Mouse (Mus musculus) hindbrain, embryonic 14.5 days (tissue): Measurements from ENCODE around the gene Ap3m1. TPM values are rescaled to one million over a fixed set of nuclear protein-coding genes. Genes with fewer than 3 reads are reported as not detected.
"Not testable (repeated sequence)": the region's sequence is repeated elsewhere in the genome, so short reads cannot be mapped to it uniquely, and the experiment has no call there.

Experiments
- ATAC-seq: fragments of 200-750 bp; cut with Nextera tagmentation; 2 replicates; pipeline ENCODE4 v1.8.0; 2017; ENCODE audit warnings: moderate number of reproducible peaks, mild to moderate bottlenecking, moderate TSS enrichment, moderate library complexity; ENCODE audit not compliant: low FRiP score
- DNase-seq: peaks from one replicate; pipeline ENCODE4 v3.0.0-alpha.2; 2015; ENCODE audit warnings: low spot score
- H3K27ac ChIP-seq: fragments of 300-500 bp; sonication (generic); 2 replicates; pipeline ENCODE4 v1.5.1; 2014; ENCODE audit warnings: mild to moderate bottlenecking, moderate library complexity
- H3K27me3 ChIP-seq: fragments of 300-500 bp; sonication (generic); 2 replicates; pipeline ENCODE4 v1.6.1; 2014; ENCODE audit warnings: mild to moderate bottlenecking, low read length, mixed read lengths; ENCODE audit not compliant: control insufficient read depth, insufficient read depth
- H3K36me3 ChIP-seq: fragments of 300-500 bp; sonication (generic); replicated peaks from 2 replicates; pipeline ENCODE4 v1.6.1; 2014; ENCODE audit not compliant: control insufficient read depth, insufficient read depth
- H3K4me1 ChIP-seq: fragments of 300-500 bp; sonication (generic); replicated peaks from 2 replicates; pipeline ENCODE4 v1.6.1; 2014; ENCODE audit warnings: antibody characterized with exemption, low read length, mixed read lengths; ENCODE audit not compliant: control insufficient read depth, insufficient read depth
- H3K4me2 ChIP-seq: fragments of 300-500 bp; sonication (generic); replicated peaks from 2 replicates; pipeline ENCODE4 v1.6.1; 2014; ENCODE audit warnings: mild to moderate bottlenecking, moderate library complexity
- H3K4me3 ChIP-seq: fragments of 300-500 bp; sonication (generic); replicated peaks from 2 replicates; pipeline ENCODE4 v1.5.1; 2014; ENCODE audit warnings: mild to moderate bottlenecking, low read length
- H3K9ac ChIP-seq: fragments of 300-500 bp; sonication (generic); 2 replicates; pipeline ENCODE4 v1.6.1; 2014
- H3K9me3 ChIP-seq: fragments of 300-500 bp; sonication (generic); 2 replicates; pipeline ENCODE4 v1.6.1; 2016; ENCODE audit warnings: low read length; ENCODE audit not compliant: control insufficient read depth
- WGBS: fragments of 180-500 bp; shearing (Covaris S2); extraction: QIAGEN DNeasy Blood & Tissue Kit; methylation state at CpG from one replicate; pipeline ENCODE4 v1.1.7; 2014; 5-methylcytosine and 5-hydroxymethylcytosine counted together
- polyA plus RNA-seq: library from polyadenylated mRNA; unstranded; fragments of >200 nt; fragmentation: Nextera tagmentation; extraction: Ambion mirVana; gene quantifications from 2 replicates; pipeline ENCODE4 v1.2.1, GENCODE M21; 2014

The Ap3m1 gene
- 94.5 and 101 TPM in 2 replicates for polyA plus RNA-seq

DNA sequence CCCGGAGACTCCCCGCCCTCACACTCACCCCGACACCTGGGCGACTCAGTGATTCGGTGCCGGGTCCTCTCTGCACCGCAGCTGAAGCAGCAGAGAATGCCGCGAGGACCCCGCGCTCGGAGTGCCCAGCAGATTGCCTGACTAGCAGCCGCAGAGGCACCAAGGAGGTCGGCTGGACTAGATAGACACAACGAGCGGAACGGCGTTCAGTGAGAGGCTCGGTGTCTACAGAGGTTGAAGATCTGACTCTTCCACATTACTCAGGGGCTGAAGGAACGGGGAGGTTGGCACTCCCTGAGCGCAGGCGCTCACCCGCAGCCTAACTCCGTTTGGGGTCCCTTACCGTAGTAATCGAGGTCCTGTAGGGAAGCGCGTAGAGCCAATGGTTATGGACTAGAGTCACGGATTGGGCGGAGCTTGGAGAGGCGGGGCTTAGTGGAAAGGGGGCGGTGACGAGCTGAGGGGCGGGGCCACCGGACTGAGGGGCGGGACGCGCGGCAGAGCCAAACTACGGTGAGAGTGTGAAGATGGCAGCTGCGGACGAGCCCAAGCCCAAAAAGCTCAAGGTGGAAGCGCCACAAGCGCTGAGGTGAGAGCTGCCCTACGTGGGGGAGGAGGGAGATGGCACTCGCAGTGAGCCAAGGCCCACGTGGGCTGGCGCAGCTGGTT lies at the start of gene Ap3m1, which contains the start of gene Adk:
Ap3m1 (minus strand) TSS at position 397 of the 669 bp plus-strand sequence.
Adk (plus strand) TSS at position 463 of the 669 bp plus-strand sequence.
- peaks cover 12% of the 10 kb centered on the region for H3K4me1 ChIP-seq
- peak; percentile 98 for ATAC-seq
- H3K4me3 ChIP-seq = peak within 1 kb of the TSS; percentile 81
- no peaks in the 10 kb centered on the region for H3K36me3 ChIP-seq
- H3K4me2 ChIP-seq = peak within 1 kb of the TSS; percentile 95
- no peaks in the 10 kb centered on the region for H3K9me3 ChIP-seq
- peak; percentile 92 for DNase-seq
- WGBS = under 1% methylated on average over 48 of the region's 48 CpGs
- peak within 1 kb of the TSS; percentile 77 for H3K9ac ChIP-seq
- H3K27me3 ChIP-seq = no peaks in the 10 kb centered on the region
- peak within 1 kb of the TSS; percentile 93 for H3K27ac ChIP-seq

DNA sequence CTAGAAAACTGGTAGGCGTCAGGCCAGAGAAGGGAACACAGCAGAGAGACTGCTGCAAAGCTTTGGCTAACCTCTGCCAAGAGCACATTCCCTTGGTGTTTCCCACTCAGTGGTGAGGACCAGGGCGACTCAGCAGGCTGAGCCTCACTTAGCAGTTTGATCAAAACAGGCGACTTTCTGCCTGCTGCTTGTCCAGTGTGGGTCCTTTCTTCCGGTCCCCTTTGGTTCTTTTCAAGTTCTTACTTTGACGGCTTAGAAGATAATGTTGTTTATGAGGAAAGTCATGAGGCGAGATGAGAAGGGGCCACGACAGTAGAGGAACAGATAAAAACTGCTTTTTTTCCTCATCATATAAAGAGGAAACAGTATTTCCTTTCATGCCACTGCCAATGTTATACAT lies 49.3 kb upstream of the Ap3m1 start:
- DNase-seq = no peak
- H3K4me2 ChIP-seq = no peak overlapping the region
- H3K9ac ChIP-seq = no peak overlapping the region
- 69% methylated on average over 7 of the region's 7 CpGs for WGBS
- no peaks in the 10 kb centered on the region for H3K36me3 ChIP-seq
- H3K4me3 ChIP-seq = no peak overlapping the region
- H3K27me3 ChIP-seq = no peaks in the 10 kb centered on the region
- no peaks in the 10 kb centered on the region for H3K4me1 ChIP-seq
- H3K27ac ChIP-seq = no peak overlapping the region
- H3K9me3 ChIP-seq = no peaks in the 10 kb centered on the region
- ATAC-seq = no peak

DNA sequence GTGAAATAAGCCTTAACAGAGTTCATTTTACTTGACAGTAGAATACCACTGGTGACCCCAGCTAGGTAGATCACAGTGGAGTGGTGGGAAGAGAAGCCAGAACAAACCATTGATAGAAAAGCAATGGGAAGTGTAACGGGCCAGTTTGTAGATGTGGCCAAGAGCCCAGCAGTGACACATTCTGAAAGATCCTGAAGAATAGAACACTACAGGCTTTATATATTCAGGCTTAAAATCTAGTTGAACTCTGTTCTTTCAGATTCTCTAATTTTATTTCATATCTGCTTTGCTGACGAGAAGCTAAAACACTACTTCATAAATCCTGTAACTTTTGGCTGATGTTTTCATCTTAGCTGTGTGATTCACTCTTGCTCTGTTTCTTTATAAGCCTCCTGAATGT lies 48.6 kb upstream of the Ap3m1 start:
- Histone ChIP-seq H3K4me3 (no peak overlapping the region), H3K27me3 (no peaks in the 10 kb centered on the region), H3K4me2 (no peak overlapping the region), H3K9me3 (no peaks in the 10 kb centered on the region), H3K9ac (no peak overlapping the region), H3K4me1 (no peaks in the 10 kb centered on the region), H3K27ac (no peak overlapping the region), H3K36me3 (no peaks in the 10 kb centered on the region)
- ATAC-seq = no peak
- DNase-seq = no peak
- 84% methylated on average over 2 of the region's 2 CpGs for WGBS

DNA sequence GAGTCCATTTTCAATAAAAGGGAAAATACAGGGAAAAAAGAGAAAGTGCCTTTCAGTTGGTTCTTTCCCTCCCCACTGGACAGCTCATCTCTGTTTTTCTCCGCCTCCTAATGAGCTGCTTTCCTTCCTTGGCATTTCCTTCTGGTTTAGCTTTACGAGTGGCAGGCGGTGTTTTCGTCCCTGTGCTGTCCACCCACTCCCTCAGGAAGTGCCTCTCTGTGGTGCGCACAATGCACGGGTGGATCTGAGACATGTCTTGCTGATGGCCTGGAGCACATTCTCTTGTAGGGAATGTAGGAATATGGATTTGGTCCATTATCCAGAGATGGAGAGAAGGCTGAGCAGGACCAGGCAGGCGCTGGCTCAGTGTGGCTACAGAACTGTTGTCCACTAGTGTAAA lies 47.1 kb upstream of the Ap3m1 start:
- no peak for ATAC-seq
- no peak overlapping the region for H3K4me3 ChIP-seq
- DNase-seq = no peak
- WGBS = 89% methylated on average over 7 of the region's 7 CpGs
- H3K27ac ChIP-seq = no peak overlapping the region
- no peaks in the 10 kb centered on the region for H3K27me3 ChIP-seq
- no peaks in the 10 kb centered on the region for H3K9me3 ChIP-seq
- H3K4me2 ChIP-seq = no peak overlapping the region
- no peak overlapping the region for H3K9ac ChIP-seq
- no peaks in the 10 kb centered on the region for H3K4me1 ChIP-seq
- H3K36me3 ChIP-seq = no peaks in the 10 kb centered on the region

DNA sequence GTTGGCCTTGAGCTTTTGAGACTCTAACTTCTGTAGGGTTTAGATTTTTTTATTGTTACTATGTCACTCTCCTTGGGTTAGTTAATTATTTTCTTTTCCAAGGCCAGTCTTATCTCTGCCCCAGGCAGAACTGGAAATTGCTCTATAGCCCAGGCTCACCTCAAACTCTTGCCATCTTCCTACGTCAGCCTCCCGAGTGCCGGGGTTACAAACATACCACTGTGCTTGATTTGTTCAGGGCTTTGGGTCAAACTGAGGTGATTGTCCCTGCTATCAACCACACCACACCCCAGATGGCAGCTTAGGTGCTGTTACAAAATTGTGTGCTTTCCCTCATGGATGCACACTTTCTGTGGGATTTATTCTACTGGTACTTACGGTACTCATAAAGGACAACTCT lies 44.4 kb upstream of the Ap3m1 start:
- Histone ChIP-seq H3K27me3 (no peaks in the 10 kb centered on the region), H3K27ac (no peak overlapping the region), H3K9ac (no peak overlapping the region), H3K4me1 (no peaks in the 10 kb centered on the region), H3K36me3 (no peaks in the 10 kb centered on the region), H3K4me2 (no peak overlapping the region), H3K9me3 (no peaks in the 10 kb centered on the region), H3K4me3 (no peak overlapping the region)
- WGBS = 90% methylated on average over 4 of the region's 4 CpGs
- DNase-seq (no peak), ATAC-seq (no peak)

DNA sequence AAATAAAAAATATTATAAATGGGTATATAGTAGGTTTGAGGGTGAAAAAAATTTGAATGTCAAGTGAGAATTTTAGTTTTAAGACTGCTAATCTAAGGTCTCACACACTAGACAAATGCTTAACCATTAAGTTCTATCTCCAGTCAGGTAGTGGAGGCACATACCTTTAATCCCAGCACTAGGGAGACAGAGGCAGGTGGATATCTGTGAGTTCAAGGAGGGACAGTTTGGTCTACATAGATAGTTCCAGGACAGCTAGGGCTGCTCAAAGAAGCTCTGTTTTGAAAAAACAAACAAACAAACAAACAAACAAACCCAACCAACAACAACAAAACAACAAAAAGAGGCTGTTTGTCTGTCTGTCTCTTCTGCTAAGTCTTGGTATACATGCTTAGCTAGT lies 44.0 kb upstream of the Ap3m1 start:
- no peak overlapping the region for H3K4me3 ChIP-seq
- H3K9me3 ChIP-seq = no peaks in the 10 kb centered on the region
- no peaks in the 10 kb centered on the region for H3K36me3 ChIP-seq
- no peak overlapping the region for H3K9ac ChIP-seq
- no peak overlapping the region for H3K4me2 ChIP-seq
- H3K27me3 ChIP-seq = no peaks in the 10 kb centered on the region
- no peaks in the 10 kb centered on the region for H3K4me1 ChIP-seq
- no peak overlapping the region for H3K27ac ChIP-seq
- DNase-seq = no peak
- ATAC-seq = no peak

DNA sequence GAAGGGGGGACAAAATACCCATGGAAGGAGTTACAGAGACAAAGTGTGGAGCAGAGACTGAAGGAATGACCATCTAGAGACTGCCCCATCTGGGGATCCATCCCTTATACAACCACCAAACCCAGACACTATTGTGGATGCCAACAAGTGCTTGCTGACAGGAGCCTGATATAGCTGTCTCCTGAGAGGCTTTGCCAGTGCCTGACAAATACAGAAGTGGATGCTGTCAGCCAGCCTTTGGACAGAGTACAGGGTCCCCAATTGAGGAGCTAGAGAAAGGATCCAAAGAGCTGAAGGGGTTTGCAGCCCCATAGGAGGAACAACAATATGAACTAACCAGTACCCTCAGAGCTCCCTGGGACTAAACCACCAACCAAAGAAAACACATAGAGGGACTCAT lies 41.9 kb upstream of the Ap3m1 start:
- H3K27ac ChIP-seq, H3K9me3 ChIP-seq, H3K4me1 ChIP-seq, H3K4me2 ChIP-seq, ATAC-seq, H3K4me3 ChIP-seq, H3K36me3 ChIP-seq, DNase-seq, H3K9ac ChIP-seq, H3K27me3 ChIP-seq: not testable (repeated sequence)

DNA sequence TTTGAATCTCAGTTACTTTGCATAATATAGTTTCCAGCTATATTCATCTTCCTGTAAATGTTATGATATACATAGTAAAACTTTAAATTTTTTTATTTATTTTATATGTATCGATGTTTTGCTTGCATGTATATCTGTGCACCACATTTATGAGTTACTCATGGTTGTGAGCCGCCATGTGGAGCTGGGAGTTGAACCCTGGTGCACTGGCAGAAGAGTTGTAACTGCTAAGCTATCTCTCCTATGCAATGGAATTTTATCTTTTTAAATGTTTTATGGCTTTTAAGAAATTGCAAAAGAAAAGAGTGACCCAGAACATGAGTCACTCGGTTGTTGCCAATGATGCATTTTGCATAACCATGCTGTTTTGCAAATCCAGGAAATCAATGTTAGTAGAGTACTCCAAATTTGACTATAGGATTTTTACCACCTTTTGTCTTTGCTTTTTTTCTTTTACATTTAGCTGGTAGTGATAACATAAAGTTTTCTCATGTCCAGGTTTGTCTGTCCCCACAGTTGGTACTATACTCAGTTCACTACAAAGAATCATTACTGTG lies 38.7 kb upstream of the Ap3m1 start:
- DNase-seq = no peak
- H3K4me1 ChIP-seq = no peaks in the 10 kb centered on the region
- no peaks in the 10 kb centered on the region for H3K36me3 ChIP-seq
- H3K27me3 ChIP-seq = no peaks in the 10 kb centered on the region
- no peak overlapping the region for H3K4me3 ChIP-seq
- H3K9ac ChIP-seq = no peak overlapping the region
- no peak overlapping the region for H3K27ac ChIP-seq
- ATAC-seq = no peak
- no peak overlapping the region for H3K4me2 ChIP-seq
- H3K9me3 ChIP-seq = no peaks in the 10 kb centered on the region
- WGBS = 94% methylated on average over 3 of the region's 3 CpGs

DNA sequence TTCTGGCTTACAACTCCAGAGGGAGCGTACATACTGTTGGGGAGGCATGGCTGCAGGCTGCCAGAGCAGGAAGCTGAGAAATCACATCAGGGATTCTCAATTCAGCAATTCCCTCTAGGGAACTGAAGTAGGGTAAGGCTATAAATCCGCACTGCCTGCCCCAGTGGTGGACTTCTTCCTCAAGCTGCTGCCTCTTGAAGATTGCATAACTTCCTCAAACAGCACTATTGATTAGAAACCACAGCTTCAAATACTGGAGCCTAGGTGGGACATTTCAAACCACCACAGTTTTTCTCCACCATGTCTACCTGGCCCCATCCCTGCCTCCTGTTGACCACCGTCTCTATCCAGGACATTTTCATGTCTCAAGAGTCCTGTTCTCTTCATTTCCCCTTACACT lies 38.1 kb upstream of the Ap3m1 start:
- ATAC-seq (no peak), DNase-seq (no peak)
- Histone ChIP-seq H3K4me1 (no peaks in the 10 kb centered on the region), H3K9ac (no peak overlapping the region), H3K27ac (no peak overlapping the region), H3K36me3 (no peaks in the 10 kb centered on the region), H3K9me3 (no peaks in the 10 kb centered on the region), H3K4me3 (no peak overlapping the region), H3K4me2 (no peak overlapping the region), H3K27me3 (no peaks in the 10 kb centered on the region)
- 84% methylated on average over 3 of the region's 3 CpGs for WGBS

DNA sequence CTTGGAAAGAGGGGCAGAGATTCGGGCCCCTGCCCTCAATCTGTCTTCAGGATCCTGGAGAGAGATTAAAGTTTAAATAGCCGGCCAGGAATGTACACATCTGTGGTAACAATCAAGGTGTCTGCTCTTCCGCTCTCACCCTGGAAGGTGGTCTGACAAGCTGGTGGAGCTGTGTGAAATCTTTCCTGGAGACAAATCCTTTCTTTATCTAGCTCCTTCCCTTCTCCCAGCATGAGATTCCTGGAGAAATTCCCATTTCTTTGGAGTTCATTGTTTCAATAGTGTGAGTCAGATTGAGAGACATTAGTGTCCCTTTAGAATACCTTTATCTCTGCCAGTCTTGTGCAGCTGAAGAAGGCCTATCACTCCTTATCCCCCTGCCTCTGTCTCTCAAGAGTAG lies 36.4 kb upstream of the Ap3m1 start:
- Histone ChIP-seq H3K4me2 (no peak overlapping the region), H3K9ac (no peak overlapping the region), H3K4me3 (no peak overlapping the region), H3K36me3 (no peaks in the 10 kb centered on the region), H3K9me3 (no peaks in the 10 kb centered on the region), H3K27me3 (no peaks in the 10 kb centered on the region), H3K27ac (no peak overlapping the region), H3K4me1 (no peaks in the 10 kb centered on the region)
- no peak for DNase-seq
- 47% methylated on average over 3 of the region's 3 CpGs for WGBS
- no peak for ATAC-seq
